Mouse (Mus musculus): Measurements from ENCODE around the gene Vmn2r67. TPM values are rescaled to one million over a fixed set of nuclear protein-coding genes. Genes with fewer than 3 reads are reported as not detected.
"Not testable (repeated sequence)": the region's sequence is repeated elsewhere in the genome, so short reads cannot be mapped to it uniquely, and the experiment has no call there.

Gene Vmn2r67
- polyA plus RNA-seq (2016; fragmentation: Nextera tagmentation; extraction: Ambion mirVana), result not detected in 2 replicates

DNA sequence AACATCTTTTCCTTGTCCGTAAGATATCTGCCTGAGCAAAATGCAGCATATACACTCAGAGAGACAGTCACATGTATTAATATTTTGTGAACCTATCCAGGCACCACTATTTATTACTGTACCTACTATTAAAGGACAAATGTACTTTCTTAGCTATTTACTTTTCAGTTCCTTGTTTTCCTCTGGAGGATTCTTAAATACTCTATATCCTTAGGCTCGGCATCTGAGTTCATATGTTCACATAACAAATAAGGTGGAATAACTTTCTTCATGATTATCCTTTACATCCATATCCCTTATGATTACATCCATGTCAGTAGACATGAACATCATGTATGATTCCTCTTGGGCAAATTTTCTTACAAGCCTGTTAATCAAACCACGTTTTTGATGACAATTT lies at the start of gene Vmn2r67:
Gene Vmn2r67 (minus strand): TSS at position 101 of the 400 bp plus-strand sequence.
- Histone ChIP-seq H3K27ac (no peak within 1 kb of the TSS), H3K4me1 (no peaks in the 10 kb centered on the region), H3K36me3 (replicated peaks) (no peaks in the 10 kb centered on the region), H3K9me3 (peaks cover 3% of the 10 kb centered on the region; the same call in 1 of the 2 replicates), H3K27me3 (ENCODE audit: poor library complexity, severe bottlenecking) (no peaks in the 10 kb centered on the region), H3K4me3 (no peak within 1 kb of the TSS)
- WGBS, result 82% methylated on average over 3 of the region's 3 CpGs
- DNase-seq (ENCODE audit: extremely low spot score, low spot score), result no peak

DNA sequence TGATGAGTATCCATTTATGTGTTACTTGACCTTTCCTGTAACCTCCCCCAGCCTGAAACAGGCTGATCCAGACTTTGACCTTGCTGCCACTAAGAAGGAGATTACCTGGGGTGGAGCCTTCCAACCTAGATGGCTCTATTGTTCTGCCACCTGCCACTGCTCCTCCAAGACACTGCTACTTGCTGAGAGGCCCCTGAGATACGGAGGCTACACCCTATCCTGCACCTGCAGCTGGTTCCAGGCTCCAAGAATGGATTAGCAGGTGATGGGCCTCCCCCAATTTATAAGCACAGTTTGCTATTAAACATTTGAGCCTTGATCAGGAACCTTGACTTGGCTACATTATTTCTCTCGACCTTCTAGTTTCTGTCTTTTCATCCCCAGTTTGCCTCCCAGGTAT lies 51.3 kb downstream of the Vmn2r67 start:
- H3K27ac ChIP-seq; H3K4me1 ChIP-seq; H3K4me3 ChIP-seq; DNase-seq (ENCODE audit: extremely low spot score, low spot score); H3K36me3 ChIP-seq (replicated peaks); H3K27me3 ChIP-seq (ENCODE audit: poor library complexity, severe bottlenecking): not testable (repeated sequence)
- WGBS, result 53% methylated on average over 2 of the region's 2 CpGs
- H3K9me3 ChIP-seq, result peaks cover 24% of the 10 kb centered on the region

Other genes starting within 250 kb of the Vmn2r67 start
- gene Vmn2r65, start 191.9 kb downstream of the Vmn2r67 start, polyA plus RNA-seq (2016; fragmentation: Nextera tagmentation; extraction: Ambion mirVana), result not detected in 2 replicates
- gene Vmn2r66, start 143.7 kb downstream of the Vmn2r67 start, polyA plus RNA-seq (2016; fragmentation: Nextera tagmentation; extraction: Ambion mirVana), result not detected in 2 replicates
- gene Vmn2r68, start 81.8 kb upstream of the Vmn2r67 start, polyA plus RNA-seq (2016; fragmentation: Nextera tagmentation; extraction: Ambion mirVana), result not detected in 2 replicates

Measured in forebrain, embryonic 10.5 days (tissue).